Mouse (Mus musculus) heart, adult 2 months (tissue): ENCODE data around the gene Rnf38. TPM values are rescaled to one million over a fixed set of nuclear protein-coding genes. Genes with fewer than 3 reads are reported as not detected.

Experiments used
- DNase-seq, 2 experiments: peaks; one replicate each; pipeline ENCODE4 v3.0.0; 2021
- H3K27ac ChIP-seq: fragments of 200-600 bp; 2 replicates; pipeline ENCODE4 v1.8.1; 2022
- H3K27me3 ChIP-seq: fragments of 200-500 bp; 2 replicates; pipeline ENCODE4 v1.6.1; 2012; ENCODE audit warnings: mild to moderate bottlenecking, low read length, inconsistent platforms, mixed read lengths; ENCODE audit not compliant: control insufficient read depth, insufficient read depth
- H3K36me3 ChIP-seq: fragments of 200-500 bp; 2 replicates; pipeline ENCODE4 v1.6.1; 2012; ENCODE audit warnings: low read length, inconsistent platforms; ENCODE audit not compliant: control insufficient read depth, insufficient read depth
- H3K4me1 ChIP-seq: fragments of 200-500 bp; 2 replicates; pipeline ENCODE4 v1.6.1; 2011; ENCODE audit warnings: low read length; ENCODE audit not compliant: control insufficient read depth, insufficient read depth
- H3K4me3 ChIP-seq: fragments of 200-600 bp; 2 replicates; pipeline ENCODE4 v1.8.1; 2022
- H3K79me2 ChIP-seq: fragments of 200-500 bp; replicated peaks from 2 replicates; pipeline ENCODE4 v1.6.1; 2012; ENCODE audit warnings: mild to moderate bottlenecking, inconsistent platforms, low read length, moderate library complexity, mixed read lengths; ENCODE audit not compliant: control insufficient read depth, insufficient read depth
- H3K9ac ChIP-seq: fragments of 200-500 bp; 2 replicates; pipeline ENCODE4 v1.6.1; 2012; ENCODE audit warnings: low read depth, mild to moderate bottlenecking, control low read depth, inconsistent platforms, low read length, mixed read lengths
- CTCF ChIP-seq: fragments of 200-600 bp; IDR thresholded peaks from 2 replicates; pipeline ENCODE4 v1.8.1; 2022; ENCODE audit warnings: antibody characterized with exemption, mild to moderate bottlenecking, moderate library complexity
- EP300 ChIP-seq: fragments of 200-500 bp; IDR thresholded peaks from 2 replicates; pipeline ENCODE4 v1.6.1; 2011; ENCODE audit warnings: low read depth, low read length, control low read depth; ENCODE audit not compliant: insufficient read depth
- POLR2A ChIP-seq: fragments of 200-500 bp; IDR thresholded peaks from 2 replicates; pipeline ENCODE4 v1.6.1; 2011; ENCODE audit warnings: mild to moderate bottlenecking, low read depth, low read length, control low read depth; ENCODE audit not compliant: insufficient read depth
- WGBS: fragments of 180-500 bp; shearing (Covaris S2); methylation state at CpG from one replicate; pipeline ENCODE4 v1.1.7; 2018; 5-methylcytosine and 5-hydroxymethylcytosine counted together
- intact Hi-C: fragments of 180-260 bp; cut with DNase I; formaldehyde crosslinking; loops from one replicate; pipeline ENCODE4 v1.15.1; 2025
- long read RNA-seq: library from polyadenylated mRNA; stranded (forward); transcript quantifications from one replicate; pipeline ENCODE4 v2.0.0, GENCODE M21; 2021
- polyA plus RNA-seq: library from polyadenylated mRNA; depleted of rRNA; stranded (reverse); fragments of >200 nt; gene quantifications from 2 replicates; pipeline ENCODE4 v1.2.3, GENCODE M21; 2012; rRNA removed
- total RNA-seq, 2 experiments: library from RNA; stranded (reverse); gene quantifications; 2 replicates each; pipeline ENCODE4 v1.2.3; 2021

Gene Rnf38
- 10 to 100 TPM; 24.8 to 32.0 TPM for total RNA-seq
- 62.0 and 80.4 TPM in 2 replicates for polyA plus RNA-seq
- long read RNA-seq, partial matches to known transcripts: 1 of 3 reads
- long read RNA-seq, other reads (novel, unspliced or antisense): 2 of 3 reads

DNA sequence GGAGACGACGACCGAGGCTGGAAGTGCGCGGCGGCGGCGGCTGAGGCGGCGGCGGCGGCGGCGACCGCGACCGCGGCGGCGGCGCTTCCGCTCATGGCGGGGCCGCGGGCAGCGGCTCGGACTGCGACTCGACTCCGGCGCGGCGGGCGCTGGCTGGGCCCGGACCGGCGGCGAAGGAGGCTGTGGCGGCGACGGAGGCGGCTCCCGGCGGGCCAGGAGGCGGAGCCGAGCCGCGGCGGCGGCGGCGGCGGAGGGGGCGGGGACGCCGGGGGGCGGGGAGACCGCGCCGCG lies at the start of gene Rnf38:
Gene Rnf38 (minus strand): TSS at position 77 of the 291 bp plus-strand sequence.
- Histone ChIP-seq H3K27ac (peak within 1 kb of the TSS; percentile 86), H3K9ac (peak within 1 kb of the TSS; percentile 93), H3K36me3 (peaks cover 3% of the 10 kb centered on the region; the same call in 1 of the 2 replicates), H3K27me3 (no peaks in the 10 kb centered on the region), H3K4me3 (peak within 1 kb of the TSS; percentile 97), H3K4me1 (peaks cover 3% of the 10 kb centered on the region), H3K79me2 (peaks cover 2% of the 10 kb centered on the region)
- 23% methylated on average over 47 of the region's 61 CpGs for WGBS
- no peak for TF ChIP-seq CTCF
- no peak for TF ChIP-seq EP300
- TF ChIP-seq POLR2A: no peak
- DNase-seq: no peak
- intact Hi-C loops: loop anchor here (1.0 to 10.0 kb wide), 3 partner anchors 59 to 159 kb away; no protein-coding TSS in a partner anchor

DNA sequence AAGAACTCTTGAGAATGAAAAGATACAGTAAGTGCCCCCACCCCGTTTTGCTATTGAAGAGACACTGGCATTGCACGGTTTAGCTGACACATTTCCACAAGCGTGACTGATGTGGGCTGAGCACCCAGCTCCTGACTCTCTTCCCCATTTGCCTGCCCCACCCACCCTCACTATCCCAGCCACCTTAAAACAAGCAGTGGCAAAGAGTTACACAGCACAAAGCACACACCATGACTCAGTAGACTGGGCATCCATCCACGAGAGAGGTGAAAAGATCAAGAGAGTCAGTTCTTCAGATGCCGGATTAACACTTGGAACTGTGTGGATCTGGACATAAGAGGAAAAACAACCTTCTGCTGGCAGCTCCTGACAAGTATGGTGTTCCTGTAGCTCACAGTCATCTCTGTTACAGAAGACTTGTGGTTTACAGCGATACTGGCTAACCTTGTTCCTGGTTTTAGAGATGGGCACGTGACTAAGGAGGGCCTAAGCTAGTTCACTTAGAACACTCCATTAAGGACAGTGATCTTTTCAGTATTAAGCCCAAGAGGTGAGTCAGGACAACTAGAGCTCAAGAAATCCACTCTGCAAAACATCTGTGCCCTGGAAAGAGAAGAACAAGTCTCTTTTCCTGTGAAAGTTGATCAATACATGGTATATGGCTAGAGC lies 48.1 kb upstream of the Rnf38 start:
- H3K4me3 ChIP-seq: no peak overlapping the region
- H3K27ac ChIP-seq: no peak overlapping the region
- H3K9ac ChIP-seq: no peak overlapping the region
- no peak for DNase-seq
- intact Hi-C loops: no loop called here
- TF ChIP-seq POLR2A (no peak), CTCF (no peak), EP300 (no peak)
- no peaks in the 10 kb centered on the region for H3K36me3 ChIP-seq
- WGBS: 62% methylated on average over 7 of the region's 7 CpGs
- H3K79me2 ChIP-seq: no peaks in the 10 kb centered on the region
- H3K27me3 ChIP-seq: no peaks in the 10 kb centered on the region
- H3K4me1 ChIP-seq: no peaks in the 10 kb centered on the region

- no peak for DNase-seq
- intact Hi-C loops: no loop called here
- Histone ChIP-seq H3K4me3 (no peak overlapping the region), H3K27ac (no peak overlapping the region), H3K36me3 (no peaks in the 10 kb centered on the region), H3K9ac (no peak overlapping the region), H3K27me3 (no peaks in the 10 kb centered on the region), H3K79me2 (no peaks in the 10 kb centered on the region), H3K4me1 (no peaks in the 10 kb centered on the region)
- TF ChIP-seq EP300 (no peak), CTCF (no peak), POLR2A (no peak)
- WGBS: 53% methylated on average over 5 of the region's 5 CpGs
Measured at GRCm38 (mm10) chr4:44271134-44271533, 37.5 kb upstream of the Rnf38 start.

DNA sequence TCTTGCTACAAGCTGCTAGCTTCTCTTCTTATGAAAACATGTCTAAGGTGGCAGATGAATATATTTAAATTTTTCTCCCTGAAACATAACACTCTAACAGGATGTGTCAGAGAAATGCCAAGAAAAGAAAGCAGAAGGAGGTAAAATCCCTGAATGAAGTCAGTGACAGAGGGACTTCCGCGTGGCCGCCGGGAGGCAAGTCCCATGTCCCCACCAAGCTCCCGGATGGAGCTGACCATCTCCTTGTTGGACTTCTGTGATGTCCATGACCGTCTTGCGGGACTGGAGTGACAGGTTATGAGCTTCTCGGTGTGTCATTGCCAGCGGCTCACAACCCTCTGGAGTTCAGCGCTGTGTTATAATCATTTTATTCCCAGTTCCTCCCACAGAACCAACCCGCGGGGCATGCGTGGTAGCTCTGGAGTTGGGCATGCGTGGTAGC lies 35.8 kb upstream of the Rnf38 start:
- Histone ChIP-seq H3K27me3 (no peaks in the 10 kb centered on the region), H3K4me1 (no peaks in the 10 kb centered on the region), H3K4me3 (no peak overlapping the region), H3K79me2 (no peaks in the 10 kb centered on the region), H3K27ac (no peak overlapping the region), H3K9ac (no peak overlapping the region), H3K36me3 (no peaks in the 10 kb centered on the region)
- DNase-seq: no peak
- no peak for TF ChIP-seq EP300
- TF ChIP-seq CTCF: no peak
- no peak for TF ChIP-seq POLR2A
- intact Hi-C loops: no loop called here
- 89% methylated on average over 14 of the region's 14 CpGs for WGBS

- 76% methylated on average over 6 of the region's 6 CpGs for WGBS
- DNase-seq: no peak
- TF ChIP-seq EP300 (no peak), POLR2A (no peak)
Measured at GRCm38 (mm10) chr4:44267437-44267836, 33.8 kb upstream of the Rnf38 start.

GRCm38 (mm10) chr4:44265500-44265899 lies 31.9 kb upstream of the Rnf38 start:
- no peak overlapping the region for H3K27ac ChIP-seq
- H3K36me3 ChIP-seq: no peaks in the 10 kb centered on the region
- no peak for TF ChIP-seq EP300
- TF ChIP-seq CTCF: no peak
- no peak for TF ChIP-seq POLR2A
- H3K79me2 ChIP-seq: no peaks in the 10 kb centered on the region
- no peak overlapping the region for H3K9ac ChIP-seq
- intact Hi-C loops: no loop called here
- 22% methylated on average over 3 of the region's 3 CpGs for WGBS
- H3K4me1 ChIP-seq: no peaks in the 10 kb centered on the region
- no peak overlapping the region for H3K4me3 ChIP-seq
- no peaks in the 10 kb centered on the region for H3K27me3 ChIP-seq
- no peak for DNase-seq

More at GRCm38 (mm10) chr4:44267437-44267836, 33.8 kb upstream of the Rnf38 start:
- no peak overlapping the region for H3K9ac ChIP-seq
- H3K36me3 ChIP-seq: no peaks in the 10 kb centered on the region
- H3K4me1 ChIP-seq: no peaks in the 10 kb centered on the region
- no peaks in the 10 kb centered on the region for H3K27me3 ChIP-seq
- intact Hi-C loops: no loop called here
- H3K4me3 ChIP-seq: no peak overlapping the region
- H3K27ac ChIP-seq: no peak overlapping the region
- H3K79me2 ChIP-seq: no peaks in the 10 kb centered on the region
